Mouse (Mus musculus) hindbrain, embryonic 11.5 days (tissue): ENCODE results near the gene Retreg1. TPM values are rescaled to one million over a fixed set of nuclear protein-coding genes. Genes with fewer than 3 reads are reported as not detected.

Experiments used
- ATAC-seq: fragments of 200-750 bp; cut with Nextera tagmentation; 2 replicates; pipeline ENCODE4 v1.8.0; 2017; ENCODE audit warnings: mild to moderate bottlenecking, moderate TSS enrichment, moderate library complexity; ENCODE audit not compliant: low FRiP score
- DNase-seq: peaks from one replicate; pipeline ENCODE4 v3.0.0-alpha.2; 2015; ENCODE audit warnings: low spot score
- H3K27ac ChIP-seq: fragments of 300-500 bp; sonication (generic); 2 replicates; pipeline ENCODE4 v1.5.1; 2014; ENCODE audit warnings: mild to moderate bottlenecking, low read depth, low read length
- H3K27me3 ChIP-seq: fragments of 300-500 bp; sonication (generic); 2 replicates; pipeline ENCODE4 v1.6.1; 2014; ENCODE audit warnings: mild to moderate bottlenecking, low read length, moderate library complexity, mixed read lengths; ENCODE audit not compliant: control insufficient read depth, insufficient read depth
- H3K36me3 ChIP-seq: fragments of 300-500 bp; sonication (generic); 2 replicates; pipeline ENCODE4 v1.6.1; 2014; ENCODE audit warnings: mild to moderate bottlenecking, low read length, moderate library complexity, mixed read lengths; ENCODE audit not compliant: control insufficient read depth, insufficient read depth
- H3K4me1 ChIP-seq: fragments of 300-500 bp; sonication (generic); replicated peaks from 2 replicates; pipeline ENCODE4 v1.6.1; 2014; ENCODE audit warnings: low read length, mixed read lengths; ENCODE audit not compliant: control insufficient read depth, insufficient read depth
- H3K4me2 ChIP-seq: fragments of 300-500 bp; sonication (generic); replicated peaks from 2 replicates; pipeline ENCODE4 v1.6.1; 2014; ENCODE audit warnings: mild to moderate bottlenecking, low read depth, low read length
- H3K4me3 ChIP-seq: fragments of 300-500 bp; sonication (generic); 2 replicates; pipeline ENCODE4 v1.5.1; 2014; ENCODE audit warnings: low read depth, low read length
- H3K9ac ChIP-seq: fragments of 300-500 bp; sonication (generic); 2 replicates; pipeline ENCODE4 v1.6.1; 2014; ENCODE audit warnings: low read depth, low read length
- H3K9me3 ChIP-seq: fragments of 300-500 bp; sonication (generic); 2 replicates; pipeline ENCODE4 v1.6.1; 2016; ENCODE audit warnings: low read length; ENCODE audit not compliant: control insufficient read depth
- WGBS: fragments of 180-500 bp; shearing (Covaris S2); extraction: QIAGEN DNeasy Blood & Tissue Kit; methylation state at CpG from one replicate; pipeline ENCODE4 v1.1.7; 2014; 5-methylcytosine and 5-hydroxymethylcytosine counted together
- polyA plus RNA-seq: library from polyadenylated mRNA; unstranded; fragments of >200 nt; fragmentation: Nextera tagmentation; extraction: Ambion mirVana; gene quantifications from 2 replicates; pipeline ENCODE4 v1.2.1, GENCODE M21; 2014

The Retreg1 gene
- polyA plus RNA-seq, 1 experiment from 2014 or later = 4.6 TPM

DNA sequence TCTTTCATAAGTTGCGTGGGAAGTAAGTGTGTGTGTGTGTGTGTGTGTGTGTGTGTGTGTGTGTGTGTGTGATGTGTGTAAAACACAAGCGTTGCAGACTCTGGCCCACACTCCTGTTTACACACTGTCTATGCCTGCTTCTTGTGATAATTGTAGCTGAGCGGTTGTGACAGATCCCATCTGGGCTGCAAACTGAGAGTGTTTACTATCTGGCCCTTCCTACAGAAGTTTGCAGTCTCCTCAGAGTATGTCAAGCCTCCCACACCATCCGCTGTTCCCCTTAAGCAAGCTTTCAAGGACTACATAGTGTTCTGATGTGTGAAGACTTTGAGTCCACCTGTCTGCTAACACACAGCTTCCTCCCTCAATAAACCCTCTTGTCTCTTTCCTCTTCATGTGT lies 83.2 kb downstream of the Retreg1 start:
- DNase-seq (no peak), ATAC-seq (no peak)
- Histone ChIP-seq H3K4me2 (no peak overlapping the region), H3K9ac (no peak overlapping the region), H3K36me3 (no peaks in the 10 kb centered on the region), H3K9me3 (no peaks in the 10 kb centered on the region), H3K27ac (no peak overlapping the region), H3K27me3 (no peaks in the 10 kb centered on the region), H3K4me3 (no peak overlapping the region), H3K4me1 (no peaks in the 10 kb centered on the region)
- WGBS = 100% methylated on average over 4 of the region's 4 CpGs

DNA sequence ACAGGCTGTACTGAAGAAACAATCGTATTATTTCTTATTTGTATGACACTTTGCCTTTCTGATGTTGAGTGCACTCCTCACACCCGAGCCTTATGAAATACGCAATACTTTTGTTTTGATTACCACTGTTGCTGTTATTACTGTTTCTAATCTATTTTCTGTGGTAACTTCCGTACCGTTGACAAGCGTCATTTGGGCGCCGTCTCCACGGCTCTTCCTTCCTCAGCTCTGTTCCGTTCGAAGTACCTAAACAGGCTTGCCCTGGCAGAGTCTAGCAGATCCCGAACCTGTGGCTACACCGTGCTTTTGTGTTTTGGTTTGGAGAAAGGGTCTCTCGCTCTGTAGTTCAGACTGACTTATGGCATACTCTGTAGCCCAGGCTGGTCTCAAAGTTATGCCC lies 84.1 kb downstream of the Retreg1 start:
- Histone ChIP-seq H3K4me1 (no peaks in the 10 kb centered on the region), H3K4me2 (no peak overlapping the region), H3K27ac (no peak overlapping the region), H3K27me3 (no peaks in the 10 kb centered on the region), H3K9me3 (no peaks in the 10 kb centered on the region), H3K36me3 (no peaks in the 10 kb centered on the region), H3K4me3 (no peak overlapping the region), H3K9ac (no peak overlapping the region)
- ATAC-seq (no peak), DNase-seq (no peak)
- 94% methylated on average over 14 of the region's 14 CpGs for WGBS

DNA sequence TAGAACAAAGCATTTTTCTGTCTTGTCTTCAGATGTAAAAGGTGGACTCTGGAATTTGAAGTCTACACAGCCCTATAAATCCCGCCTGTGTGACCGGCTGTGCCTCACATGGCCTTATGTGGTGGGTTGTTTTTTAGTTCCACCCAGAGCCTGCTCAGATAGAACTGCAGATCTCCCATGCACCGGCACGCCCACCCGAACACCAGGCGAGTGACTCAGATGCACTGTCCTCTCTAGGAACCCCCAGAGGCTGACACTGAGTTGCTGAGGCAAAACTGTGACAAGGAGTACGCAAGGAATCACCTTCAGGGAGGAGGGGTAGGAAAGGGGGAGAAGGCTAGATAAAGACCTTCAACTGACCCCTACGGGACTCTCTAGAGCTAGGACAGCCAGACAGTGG lies 85.0 kb downstream of the Retreg1 start:
- 93% methylated on average over 8 of the region's 8 CpGs for WGBS
- ATAC-seq = no peak
- no peak for DNase-seq

DNA sequence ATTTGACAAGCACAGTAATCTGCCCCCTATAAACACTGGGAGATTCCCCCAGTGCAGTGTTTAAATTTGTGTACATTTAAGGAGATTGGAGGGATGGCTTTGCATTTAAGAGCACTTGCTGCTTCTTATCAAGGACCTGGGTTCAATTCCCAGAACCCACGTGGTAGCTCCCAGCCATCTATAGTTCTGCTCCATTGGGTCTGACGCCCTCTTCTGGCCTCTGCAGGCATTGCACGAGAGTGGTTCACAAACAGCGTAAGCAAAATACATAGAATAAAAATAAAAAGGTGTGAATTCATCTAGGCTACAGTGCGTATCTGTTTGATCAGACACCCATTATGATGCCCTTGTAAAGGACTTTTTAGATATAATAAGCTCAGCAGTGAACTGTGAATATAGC lies 85.9 kb downstream of the Retreg1 start:
- DNase-seq (peak; percentile 15), ATAC-seq (no peak)
- no peak overlapping the region for H3K27ac ChIP-seq
- no peak overlapping the region for H3K4me2 ChIP-seq
- no peaks in the 10 kb centered on the region for H3K4me1 ChIP-seq
- no peaks in the 10 kb centered on the region for H3K36me3 ChIP-seq
- H3K9ac ChIP-seq = no peak overlapping the region
- no peaks in the 10 kb centered on the region for H3K27me3 ChIP-seq
- no peaks in the 10 kb centered on the region for H3K9me3 ChIP-seq
- 67% methylated on average over 5 of the region's 5 CpGs for WGBS
- no peak overlapping the region for H3K4me3 ChIP-seq

More for the DNA sequence above, 85.0 kb downstream of the Retreg1 start:
- Histone ChIP-seq H3K4me1 (no peaks in the 10 kb centered on the region), H3K9me3 (no peaks in the 10 kb centered on the region), H3K36me3 (no peaks in the 10 kb centered on the region), H3K4me2 (no peak overlapping the region), H3K4me3 (no peak overlapping the region), H3K9ac (no peak overlapping the region), H3K27me3 (no peaks in the 10 kb centered on the region), H3K27ac (no peak overlapping the region)

DNA sequence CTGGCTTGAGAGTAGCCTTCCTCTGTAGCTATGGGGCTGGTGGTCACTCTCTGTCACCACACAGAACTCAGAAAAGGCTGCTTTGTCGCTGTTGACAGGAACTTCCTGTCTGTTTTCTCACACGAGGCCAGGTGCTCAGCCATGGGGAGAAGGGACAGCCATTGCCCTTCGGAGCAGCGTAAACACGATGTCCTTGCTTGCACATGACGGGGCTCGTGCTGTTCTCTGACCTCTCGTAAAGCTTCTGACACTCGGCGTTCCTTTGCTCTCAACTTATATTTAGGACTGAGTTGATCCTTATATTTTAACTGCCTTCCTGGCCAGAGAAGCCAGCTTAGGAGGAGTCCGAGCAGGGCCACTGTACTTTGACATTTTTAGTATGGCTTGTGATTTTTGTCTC lies 86.5 kb downstream of the Retreg1 start:
- Histone ChIP-seq H3K27ac (no peak overlapping the region), H3K9ac (no peak overlapping the region), H3K9me3 (no peaks in the 10 kb centered on the region), H3K4me3 (no peak overlapping the region), H3K4me1 (no peaks in the 10 kb centered on the region), H3K36me3 (no peaks in the 10 kb centered on the region), H3K27me3 (no peaks in the 10 kb centered on the region), H3K4me2 (no peak overlapping the region)
- no peak for DNase-seq
- no peak for ATAC-seq
- WGBS = 71% methylated on average over 11 of the region's 11 CpGs

DNA sequence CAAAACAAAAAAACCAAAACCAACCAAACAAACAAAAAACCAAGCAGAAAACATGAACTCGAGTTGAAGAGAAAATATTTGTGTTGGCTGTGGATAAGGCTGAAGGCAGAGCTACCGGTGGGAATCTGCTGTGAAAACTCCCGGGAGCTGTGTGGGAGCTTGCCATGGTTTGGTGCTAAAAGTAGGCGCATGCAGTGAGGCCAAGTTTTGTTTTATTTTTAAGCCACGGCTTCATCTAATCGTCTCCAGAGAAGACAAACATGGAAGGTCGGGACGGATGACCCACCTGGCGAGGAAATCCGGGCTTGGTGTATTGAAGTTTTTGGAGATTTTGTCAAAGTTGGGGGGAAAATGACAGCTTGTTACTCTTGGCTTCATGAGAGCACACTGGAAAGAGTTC lies 87.0 kb downstream of the Retreg1 start:
- H3K27me3 ChIP-seq = no peaks in the 10 kb centered on the region
- no peaks in the 10 kb centered on the region for H3K36me3 ChIP-seq
- no peak overlapping the region for H3K4me3 ChIP-seq
- no peak overlapping the region for H3K27ac ChIP-seq
- DNase-seq = no peak
- H3K9ac ChIP-seq = no peak overlapping the region
- no peaks in the 10 kb centered on the region for H3K4me1 ChIP-seq
- ATAC-seq = no peak
- no peak overlapping the region for H3K4me2 ChIP-seq
- WGBS = 75% methylated on average over 10 of the region's 10 CpGs
- H3K9me3 ChIP-seq = no peaks in the 10 kb centered on the region

DNA sequence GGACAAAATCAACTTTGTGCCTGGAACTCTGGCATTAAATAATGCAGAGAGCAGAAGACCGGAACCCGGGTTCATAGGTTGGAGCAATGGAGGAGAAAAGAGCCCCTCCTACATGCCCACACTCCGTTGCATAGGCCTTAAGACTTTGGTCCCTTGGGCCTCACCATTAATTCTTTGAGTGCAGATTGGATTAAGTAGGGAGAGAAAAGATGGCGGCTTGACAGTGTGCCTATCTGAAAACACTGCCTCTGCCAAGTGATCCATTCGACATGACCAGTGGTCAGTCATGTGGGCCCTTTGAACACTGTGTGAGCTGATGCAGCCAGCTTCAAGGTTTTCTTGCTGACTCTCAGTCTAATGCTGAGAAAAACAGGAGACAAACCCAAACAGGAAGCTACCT lies 87.7 kb downstream of the Retreg1 start:
- no peaks in the 10 kb centered on the region for H3K4me1 ChIP-seq
- ATAC-seq = no peak
- H3K9me3 ChIP-seq = no peaks in the 10 kb centered on the region
- WGBS = 94% methylated on average over 5 of the region's 5 CpGs
- no peak overlapping the region for H3K9ac ChIP-seq
- no peak overlapping the region for H3K4me2 ChIP-seq
- H3K36me3 ChIP-seq = no peaks in the 10 kb centered on the region
- H3K4me3 ChIP-seq = no peak overlapping the region
- H3K27ac ChIP-seq = no peak overlapping the region
- DNase-seq = no peak
- no peaks in the 10 kb centered on the region for H3K27me3 ChIP-seq

DNA sequence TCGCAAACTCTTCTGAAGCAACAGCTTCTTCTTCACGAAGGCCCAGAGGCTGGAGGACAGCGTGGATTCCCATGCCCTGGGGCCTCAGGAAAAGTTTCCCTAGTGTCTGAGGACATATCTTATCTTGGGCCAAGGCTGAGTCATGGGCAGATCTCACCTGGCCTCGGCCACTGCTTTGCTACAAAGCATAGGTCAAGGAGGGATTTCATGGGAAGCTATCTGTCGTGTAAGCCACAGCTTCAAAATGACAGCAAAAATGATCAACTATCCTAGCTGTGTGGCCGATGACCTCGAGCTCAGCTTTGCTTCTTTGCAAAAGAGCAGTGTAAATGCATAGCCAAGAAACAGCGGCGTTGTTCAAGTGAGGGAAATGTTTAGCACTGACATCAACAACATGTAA lies 89.5 kb downstream of the Retreg1 start:
- no peaks in the 10 kb centered on the region for H3K9me3 ChIP-seq
- no peaks in the 10 kb centered on the region for H3K27me3 ChIP-seq
- H3K9ac ChIP-seq = no peak overlapping the region
- WGBS = 90% methylated on average over 9 of the region's 9 CpGs
- no peak for DNase-seq
- H3K4me1 ChIP-seq = no peaks in the 10 kb centered on the region
- no peak for ATAC-seq
- H3K4me2 ChIP-seq = no peak overlapping the region
- H3K4me3 ChIP-seq = no peak overlapping the region
- H3K27ac ChIP-seq = no peak overlapping the region
- no peaks in the 10 kb centered on the region for H3K36me3 ChIP-seq

DNA sequence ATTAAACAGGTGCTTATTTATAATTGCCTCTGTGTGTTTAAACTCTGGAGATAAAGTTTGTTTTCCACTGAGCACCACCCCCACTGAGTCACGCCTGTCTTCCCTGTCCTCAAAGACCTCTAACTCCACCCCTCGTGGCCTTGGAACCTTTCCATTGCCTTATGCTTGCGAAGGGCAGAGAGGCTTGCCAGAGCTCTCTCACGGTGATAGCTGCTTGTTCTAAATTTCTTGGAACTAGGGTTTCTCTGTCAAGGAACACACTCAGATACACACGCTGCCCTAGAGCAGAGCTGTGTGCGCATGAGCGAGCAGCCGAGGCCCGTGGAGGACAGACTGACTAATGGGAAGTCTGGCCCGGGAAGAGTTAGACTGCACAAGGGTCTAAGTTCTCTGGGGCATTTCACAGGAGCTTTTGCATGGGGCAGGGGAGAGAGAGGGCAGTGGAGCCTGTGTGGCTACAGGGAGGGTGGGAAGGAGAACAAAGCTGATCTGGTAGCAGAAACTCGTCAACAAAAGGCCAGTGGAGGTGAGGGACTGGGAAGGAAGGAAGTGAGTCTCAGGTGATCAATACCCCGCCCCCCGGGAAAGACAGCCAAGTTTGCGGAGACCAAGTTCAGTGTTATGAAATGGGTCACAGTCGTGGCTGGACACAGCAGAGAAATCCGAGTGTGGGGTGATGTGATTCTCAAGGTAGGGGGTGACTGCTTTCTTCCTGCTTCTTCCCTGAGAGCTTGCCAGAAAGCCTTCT lies 90.1 kb downstream of the Retreg1 start:
- Histone ChIP-seq H3K4me2 (no peak overlapping the region), H3K4me1 (no peaks in the 10 kb centered on the region), H3K9ac (no peak overlapping the region), H3K27me3 (no peaks in the 10 kb centered on the region), H3K9me3 (no peaks in the 10 kb centered on the region), H3K4me3 (no peak overlapping the region), H3K36me3 (no peaks in the 10 kb centered on the region), H3K27ac (no peak overlapping the region)
- WGBS = 63% methylated on average over 16 of the region's 16 CpGs
- ATAC-seq (no peak), DNase-seq (no peak)
